Mouse (Mus musculus): ENCODE results near the gene Rnf138rt1. TPM values are rescaled to one million over a fixed set of nuclear protein-coding genes. Genes with fewer than 3 reads are reported as not detected.

Rnf138rt1 gene
- under 1 TPM in 1 of 2 experiments, not detected in 1; 0.48 TPM for polyA plus RNA-seq (2017; shearing (Covaris generic))

GRCm38 (mm10) chrX:163760617-163761434 is at the start of gene Rnf138rt1:
Gene Rnf138rt1, minus strand, starts transcription at chrX:163761329.

Other genes starting within 250 kb of the Rnf138rt1 start
- under 1 TPM in 1 of 2 experiments, not detected in 1; 0.37 TPM for gene Grpr, start 211.7 kb downstream of the Rnf138rt1 start, polyA plus RNA-seq (2017; shearing (Covaris generic))
- gene Ap1s2, start 147.7 kb upstream of the Rnf138rt1 start, polyA plus RNA-seq (2017; shearing (Covaris generic)), result 10 to 100 TPM; 26.0 to 26.6 TPM
- gene Zrsr2, start 197.3 kb upstream of the Rnf138rt1 start, polyA plus RNA-seq (2017; shearing (Covaris generic)), result 10 to 100 TPM; 53.4 to 57.1 TPM